In the genomic region with DNA sequence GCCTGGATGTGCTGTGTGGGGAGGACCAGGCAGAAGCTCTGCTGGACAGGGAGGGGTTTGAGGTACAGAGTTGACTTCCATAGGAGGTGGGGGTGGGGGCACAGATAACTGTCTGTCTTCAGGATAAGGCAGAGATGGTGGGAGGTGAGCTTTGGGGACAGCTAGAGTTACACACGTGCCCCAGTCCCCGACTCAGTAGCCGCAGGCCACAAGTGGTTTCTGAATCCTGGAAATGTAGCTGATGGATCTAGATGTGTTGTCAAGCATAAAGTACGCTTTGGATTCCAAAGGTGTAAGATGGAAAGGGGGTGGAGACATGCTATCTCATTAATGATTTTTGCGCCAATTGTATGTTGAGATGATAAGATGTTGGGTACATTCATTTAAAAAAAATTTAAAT, we compare ENCODE assay signal across 16 mouse cellular contexts.
DNase-seq lines count a peak whose midpoint lies in the region; ATAC-seq and TF ChIP-seq lines count a peak whose summit lies in the region.
"Had no signal": no experiment of that assay in that cellular context is flagged by ENCODE, and none has a peak within 500 bp of the region (broad histone marks: within the 10 kb centered on the region; RNA-seq: fewer than 3 reads in every experiment).

No protein-coding gene starts in this region.

- H3K27me3 ChIP-seq in Patski, result no peaks in the 10 kb centered on the region

- DNase-seq in Patski (ENCODE audit: low read depth, low spot score), result peak; percentile 56
- no peak for DNase-seq in embryo, embryonic 9.5 days (ENCODE audit: extremely low spot score)
- DNase-seq: adrenal gland, adult 2 months; adrenal gland, adult 8-10 months; adrenal gland, postnatal 10 days; adrenal gland, postnatal 14 days; adrenal gland, postnatal 25 days; adrenal gland, postnatal 36 days; B cell, adult 2 months; cerebellum, adult 11 months; cerebellum, adult 11-12 months; cerebellum, adult 18-20 months; cerebellum, adult 2 months; cerebellum, adult 8-10 months had no signal

- POLR2A ChIA-PET in Patski (lab: Charles Lee), result no interaction called here

- in situ Hi-C loops in Patski (cut with MboI; ENCODE audit: low pct_unique_long_range_greater_than_20kb), result loop anchor here (10.0 kb wide), 1 partner anchor 176 kb away; no protein-coding TSS in a partner anchor

- no peak for TF ChIP-seq CTCF in Patski (IDR thresholded peaks at IDR 0.05)

- ATAC-seq in Patski, result peak; percentile 60
- ATAC-seq: activated CD4-positive, CD25-positive, alpha-beta regulatory T cell, adult 4 months; CD4-positive, CD25-positive, alpha-beta regulatory T cell, adult 4 months had no signal

- CTCF ChIA-PET in Patski (lab: Charles Lee), result interaction anchor here (0.9 to 1.2 kb wide), 3 partner anchors 11 to 24 kb away, joined by 3 to 4 read pairs (median 3); no protein-coding TSS in a partner anchor
